Mouse (Mus musculus) bone marrow macrophage, adult 2 months (primary cell): ENCODE measurements around the gene Eps15. TPM values are rescaled to one million over a fixed set of nuclear protein-coding genes. Genes with fewer than 3 reads are reported as not detected.
A peak's percentile ranks its signal among the peaks of the same experiment; 100 is the strongest.
"Not testable (repeated sequence)": the region's sequence is repeated elsewhere in the genome, so short reads cannot be mapped to it uniquely, and the experiment has no call there.

ENCODE experiments used
- H3K27ac ChIP-seq: 2 replicates; pipeline ENCODE4 v1.5.1; 2012; ENCODE audit warnings: low read depth, low read length; ENCODE audit not compliant: insufficient read depth
- H3K4me1 ChIP-seq: 2 replicates; pipeline ENCODE4 v1.6.1; 2012; ENCODE audit warnings: low read length; ENCODE audit not compliant: control insufficient read depth, insufficient read depth
- H3K4me3 ChIP-seq: 2 replicates; pipeline ENCODE4 v1.5.1; 2012; ENCODE audit warnings: mild to moderate bottlenecking, low read length, moderate library complexity; ENCODE audit not compliant: insufficient read depth
- CTCF ChIP-seq: IDR thresholded peaks from 2 replicates; pipeline ENCODE4 v1.5.1; 2012; ENCODE audit warnings: low read depth, mild to moderate bottlenecking, low read length, moderate library complexity
- POLR2A ChIP-seq: IDR thresholded peaks from 2 replicates; pipeline ENCODE4 v1.6.1; 2012; ENCODE audit warnings: mild to moderate bottlenecking, low read depth, low read length, borderline replicate concordance
- polyA plus RNA-seq: library from polyadenylated mRNA; stranded (reverse); fragments of >200 nt; gene quantifications from 2 replicates; pipeline ENCODE4 v1.2.4, GENCODE M21; 2012; ENCODE audit not compliant: missing spikeins, insufficient read depth, insufficient read length

Gene Eps15
- polyA plus RNA-seq, 1 experiment, result 156 TPM

DNA sequence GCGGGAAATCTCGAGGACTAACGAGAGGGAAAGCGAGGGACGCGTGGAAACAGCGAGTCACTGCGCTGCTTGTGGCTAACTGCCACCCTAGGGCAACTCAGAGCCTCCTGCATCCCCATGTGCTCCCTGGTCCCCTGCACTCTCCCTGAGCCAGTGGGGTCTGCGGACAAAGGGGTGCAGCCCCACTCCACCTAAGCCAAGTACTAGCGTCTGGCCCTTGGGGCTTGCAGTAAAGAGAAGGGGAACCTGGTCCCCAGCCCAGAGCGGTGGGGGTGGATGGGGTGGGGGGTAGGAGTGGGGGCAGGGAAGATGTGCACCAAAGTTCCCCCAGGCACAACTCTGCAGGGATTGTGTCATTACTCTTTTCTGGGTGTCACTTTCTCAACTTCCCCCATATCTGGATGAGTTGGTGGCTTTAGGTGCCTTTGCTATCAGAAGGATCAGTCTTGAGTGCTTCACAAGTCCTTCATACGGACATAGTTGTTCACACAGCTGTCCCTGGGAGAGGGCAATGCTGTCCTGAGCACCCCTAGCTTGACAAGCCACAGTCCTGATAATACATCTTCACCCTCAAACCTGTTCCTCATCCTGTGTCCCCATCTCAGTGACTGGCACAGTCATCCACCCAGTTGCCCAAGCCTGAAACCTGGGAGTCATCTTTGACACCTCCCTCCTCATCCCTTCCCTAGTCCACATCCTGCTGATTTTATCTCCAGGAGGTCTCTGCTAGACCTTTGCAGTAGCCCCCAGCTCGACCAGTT, 114.4 kb downstream of the Eps15 start:
- no peak for TF ChIP-seq POLR2A
- TF ChIP-seq CTCF, result no peak
- Histone ChIP-seq H3K4me3 (no peak overlapping the region), H3K27ac (no peak overlapping the region), H3K4me1 (no peaks in the 10 kb centered on the region)

DNA sequence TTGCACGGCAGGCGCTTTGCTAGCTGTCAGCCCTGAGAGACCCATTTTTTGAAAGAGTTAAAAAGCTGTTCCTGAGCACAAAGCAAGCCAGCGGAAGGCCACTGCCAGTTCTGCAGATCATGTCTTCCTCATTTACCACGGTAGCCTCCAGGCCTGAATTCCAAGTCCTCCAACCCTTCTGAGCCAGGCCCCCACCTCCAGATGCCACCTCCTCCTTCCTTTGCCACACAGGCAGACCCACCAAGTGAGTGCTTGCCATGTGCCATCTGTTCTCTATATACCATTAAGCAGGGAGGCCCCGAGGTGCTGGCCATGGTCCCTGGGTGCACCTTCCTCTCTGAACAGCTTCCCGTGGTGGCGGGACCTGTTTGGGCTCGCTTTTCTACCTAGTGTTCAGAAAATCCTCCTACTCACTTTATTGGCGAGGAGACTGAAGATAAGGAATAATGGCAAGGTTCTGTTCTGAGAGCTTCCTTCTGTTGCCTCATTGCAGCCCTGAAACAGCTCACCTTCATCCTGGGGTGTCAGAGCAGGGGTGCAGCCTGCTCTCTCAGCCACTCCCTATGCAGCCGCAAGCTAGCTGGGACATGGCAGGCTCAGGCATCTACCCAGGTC, 120.4 kb downstream of the Eps15 start:
- no peak overlapping the region for H3K4me3 ChIP-seq
- no peak overlapping the region for H3K27ac ChIP-seq
- TF ChIP-seq CTCF (no peak), POLR2A (no peak)
- peaks cover 6% of the 10 kb centered on the region for H3K4me1 ChIP-seq

DNA sequence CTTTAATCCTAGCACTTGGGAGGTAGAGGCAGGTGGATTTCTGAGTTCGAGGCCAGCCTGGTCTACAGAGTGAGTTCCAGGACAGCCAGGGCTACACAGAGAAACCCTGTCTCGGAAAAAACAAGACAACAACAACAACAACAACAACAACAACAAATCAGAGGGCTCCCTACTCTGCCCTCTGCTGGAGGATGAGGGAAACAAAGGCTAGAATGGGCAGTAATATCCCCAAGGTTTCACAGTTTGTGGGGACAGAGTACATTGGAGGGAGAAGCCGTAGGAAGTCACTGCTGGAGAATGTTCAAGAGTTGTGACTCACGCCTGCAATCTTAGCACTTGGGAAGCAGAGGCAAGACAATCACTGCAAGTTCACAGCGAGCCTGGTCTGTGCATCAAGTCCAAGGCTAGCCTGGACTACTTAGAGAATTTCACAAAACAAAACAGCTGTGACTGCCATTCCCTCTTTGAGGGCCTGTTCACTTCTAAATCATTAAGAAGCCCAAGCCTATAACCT, 121.2 kb downstream of the Eps15 start:
- TF ChIP-seq CTCF, result 0 out of 2 replicates have a peak, but pooled peaks have one; percentile 22
- TF ChIP-seq POLR2A, result no peak
- Histone ChIP-seq H3K27ac (no peak overlapping the region), H3K4me1 (peaks cover 10% of the 10 kb centered on the region), H3K4me3 (no peak overlapping the region)

DNA sequence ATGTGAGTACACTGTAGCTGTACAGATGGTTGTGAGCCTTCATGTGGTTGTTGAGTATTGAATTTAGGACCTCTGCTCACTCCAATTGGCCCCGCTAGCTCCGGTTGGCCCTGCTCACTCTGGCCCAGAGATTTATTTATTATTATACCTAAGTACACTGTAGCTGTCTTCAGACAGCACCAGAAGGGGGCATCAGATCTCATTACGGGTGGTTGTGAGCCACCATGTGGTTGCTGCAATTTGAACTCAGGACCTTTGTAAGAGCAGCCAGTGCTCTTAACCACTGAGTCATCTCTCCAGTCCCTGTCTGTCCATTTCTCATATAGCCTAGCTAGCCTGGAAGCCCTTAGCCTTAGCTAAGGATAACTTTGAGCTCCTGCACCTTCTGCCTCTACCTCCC, 124.8 kb downstream of the Eps15 start:
- not testable (repeated sequence) for H3K27ac ChIP-seq, H3K4me3 ChIP-seq
- peaks cover 17% of the 10 kb centered on the region for H3K4me1 ChIP-seq

DNA sequence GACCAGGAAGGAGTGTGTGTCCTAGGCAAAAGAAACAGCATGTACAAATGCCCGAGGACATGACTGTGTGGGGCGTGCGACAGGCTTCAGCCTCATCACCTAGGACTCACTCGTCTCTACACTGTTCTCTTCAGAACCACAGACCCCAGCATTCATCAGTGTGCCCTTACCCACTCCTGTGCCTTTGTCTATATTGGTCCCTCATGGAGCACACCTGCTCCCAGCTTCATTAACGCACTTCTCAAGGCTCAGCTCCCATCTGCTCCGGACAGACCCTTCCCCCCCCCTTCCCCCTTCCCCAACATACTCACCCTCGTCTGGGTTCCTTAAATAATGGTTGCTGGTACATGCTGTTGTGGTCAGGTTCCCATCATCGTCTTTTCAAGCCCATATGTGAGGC, 125.3 kb downstream of the Eps15 start:
- H3K27ac ChIP-seq, result peak overlapping the region; percentile 69
- TF ChIP-seq CTCF, result no peak
- TF ChIP-seq POLR2A, result no peak
- H3K4me1 ChIP-seq, result peaks cover 17% of the 10 kb centered on the region
- peak overlapping the region; percentile 30 for H3K4me3 ChIP-seq

DNA sequence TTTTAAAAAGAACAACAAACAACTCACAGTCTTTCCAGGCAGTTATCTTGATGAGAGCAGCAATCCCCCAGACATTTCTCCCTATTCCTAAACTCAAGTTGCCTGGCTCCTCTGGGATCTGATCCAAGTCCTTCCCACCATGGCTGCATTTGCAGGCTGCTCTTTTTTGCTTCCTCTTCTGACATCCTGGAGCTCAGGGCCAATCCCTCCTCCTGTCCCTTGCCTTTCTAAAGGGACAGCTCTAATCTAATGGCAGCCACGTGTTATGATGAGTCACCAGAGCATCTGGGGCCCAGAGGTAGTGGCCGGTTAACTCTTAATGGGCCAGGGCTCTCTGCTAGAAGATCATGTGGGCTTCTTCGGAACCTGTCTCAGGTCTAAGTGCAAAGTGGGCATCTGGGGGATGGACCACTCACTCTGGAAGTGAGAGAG, 126.0 kb downstream of the Eps15 start:
- TF ChIP-seq CTCF, result no peak
- TF ChIP-seq POLR2A, result no peak
- H3K4me1 ChIP-seq, result peaks cover 17% of the 10 kb centered on the region
- H3K27ac ChIP-seq, result peak overlapping the region; percentile 79
- peak overlapping the region; percentile 79 for H3K4me3 ChIP-seq

DNA sequence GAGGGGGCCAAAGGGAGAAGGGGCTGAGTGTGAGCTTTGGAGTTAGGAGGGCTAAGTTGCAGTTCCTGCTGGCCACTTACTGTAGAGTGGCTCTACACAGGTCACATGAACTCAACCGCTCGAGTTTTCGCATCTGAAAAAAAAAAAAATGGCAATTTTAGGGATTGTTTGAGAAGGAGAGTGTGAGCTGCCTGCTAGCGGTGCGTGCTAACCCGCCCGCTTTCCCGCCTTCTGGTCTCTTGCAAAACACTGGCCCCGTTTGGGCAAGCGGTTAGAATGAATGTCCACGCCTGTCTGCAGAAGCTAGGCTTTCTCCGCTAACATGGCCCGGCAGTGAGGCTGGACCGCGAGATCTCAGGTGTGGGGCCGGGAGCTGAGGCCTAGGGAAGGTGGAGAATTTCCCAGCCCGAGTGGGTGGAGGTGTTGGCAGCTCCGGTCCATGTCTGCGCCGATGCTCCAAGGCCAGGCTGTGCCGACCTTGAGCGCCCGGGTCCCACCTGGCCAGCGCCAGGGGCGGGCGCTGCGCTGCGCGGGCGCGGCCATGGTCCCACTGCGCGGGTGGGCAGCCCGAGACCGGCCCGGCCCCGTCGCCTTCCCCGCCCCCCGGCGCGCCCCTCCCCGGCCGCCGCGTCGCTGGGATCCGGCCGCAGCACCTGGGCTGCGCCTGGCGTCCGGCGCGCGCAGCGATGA, 126.6 kb downstream of the Eps15 start, which contains the start of gene Ttc39a:
TSS of gene Ttc39a (plus strand) at position 138 of the 690 bp plus-strand sequence.
- Histone ChIP-seq H3K27ac (peak within 1 kb of the TSS; percentile 79), H3K4me1 (peaks cover 17% of the 10 kb centered on the region), H3K4me3 (peak within 1 kb of the TSS; percentile 79)
- TF ChIP-seq CTCF (no peak), POLR2A (no peak)

DNA sequence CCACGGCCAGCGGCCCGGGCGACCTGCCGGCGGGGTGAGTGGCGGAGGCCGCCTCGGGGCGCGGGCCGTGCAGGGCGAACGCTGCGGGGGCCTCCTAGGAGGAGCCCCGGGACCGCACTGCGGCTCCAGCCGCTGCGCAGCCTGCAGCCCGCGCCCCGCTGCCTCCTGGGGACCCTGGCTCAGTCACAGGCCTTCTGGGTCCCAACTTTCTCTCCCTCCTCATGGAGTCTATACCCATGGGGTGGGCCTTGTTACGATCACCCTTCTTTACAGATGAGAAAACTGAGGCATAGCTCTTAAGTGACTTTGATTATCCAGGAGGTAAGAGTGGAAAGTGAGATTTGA, 127.1 kb downstream of the Eps15 start:
- no peak overlapping the region for H3K27ac ChIP-seq
- H3K4me1 ChIP-seq, result peaks cover 17% of the 10 kb centered on the region
- H3K4me3 ChIP-seq, result peak overlapping the region; percentile 79
- TF ChIP-seq CTCF, result no peak
- TF ChIP-seq POLR2A, result no peak

DNA sequence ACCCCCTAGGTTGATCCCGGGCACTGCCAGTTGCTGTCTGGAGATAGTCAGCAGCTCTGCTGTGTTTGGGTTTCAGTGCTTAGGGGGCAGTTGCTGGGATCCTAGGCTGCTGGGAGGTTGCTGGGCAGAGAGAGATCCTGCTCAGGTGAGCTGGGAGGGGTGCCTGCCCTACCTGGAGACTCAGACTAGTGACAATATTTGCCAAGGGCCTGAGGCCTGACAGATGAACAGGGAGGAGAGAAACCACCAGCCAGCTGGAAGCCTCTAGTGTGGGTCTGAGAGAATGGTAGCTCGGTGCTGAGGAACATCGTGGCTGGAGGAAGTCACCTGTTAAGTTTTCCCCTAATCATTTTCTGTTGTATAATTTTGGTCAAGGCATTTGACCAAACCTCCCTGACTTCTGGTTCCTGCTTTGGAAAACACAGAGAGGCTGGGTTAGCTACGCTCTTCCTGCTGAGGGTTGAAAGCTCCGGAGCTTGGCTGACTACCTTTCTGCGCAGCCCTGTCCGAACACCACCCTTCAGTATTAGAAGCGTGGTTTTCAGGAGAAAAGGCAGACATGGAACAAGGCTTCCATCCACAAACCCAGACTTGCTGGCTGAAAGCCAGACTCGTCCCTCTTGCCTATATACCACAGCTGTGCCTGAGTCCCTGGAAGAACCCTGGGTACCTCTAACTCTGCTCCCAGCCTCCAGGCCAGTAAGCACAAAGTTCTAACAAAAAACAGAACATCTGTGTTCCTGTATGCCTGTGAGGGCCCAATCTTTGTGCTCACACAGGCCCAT, 127.8 kb downstream of the Eps15 start:
- H3K4me3 ChIP-seq, result peak overlapping the region; percentile 79; the same call in 1 of the 2 replicates
- TF ChIP-seq CTCF, result no peak
- TF ChIP-seq POLR2A, result no peak
- H3K27ac ChIP-seq, result no peak overlapping the region
- peaks cover 17% of the 10 kb centered on the region for H3K4me1 ChIP-seq
